Mouse (Mus musculus) liver, adult (tissue): Measurements from ENCODE around the gene Hs6st1.

Experiments
- GATA4 ChIP-seq: IDR thresholded peaks from 2 replicates; pipeline ENCODE4 v1.6.1; 2014; ENCODE audit warnings: mild to moderate bottlenecking, low read length; ENCODE audit not compliant: insufficient replicate concordance

Gene Hs6st1

GRCm38 (mm10) chr1:36129126-36129525 lies 60.9 kb downstream of the Hs6st1 start:
- 0 out of 2 replicates have a peak, but pooled peaks have one; percentile 15 for TF ChIP-seq GATA4

- no peak for TF ChIP-seq GATA4
Observed at GRCm38 (mm10) chr1:36129881-36130280, 61.7 kb downstream of the Hs6st1 start.

GRCm38 (mm10) chr1:36130307-36131035 lies 62.3 kb downstream of the Hs6st1 start:
- TF ChIP-seq GATA4, result peak; percentile 29; the same call in 1 of the 2 replicates

GRCm38 (mm10) chr1:36131154-36131553 lies 63.0 kb downstream of the Hs6st1 start:
- no peak for TF ChIP-seq GATA4

GRCm38 (mm10) chr1:36131766-36132165 lies 63.6 kb downstream of the Hs6st1 start:
- no peak for TF ChIP-seq GATA4

- TF ChIP-seq GATA4, result no peak
Observed at GRCm38 (mm10) chr1:36132211-36132610, 64.0 kb downstream of the Hs6st1 start.

GRCm38 (mm10) chr1:36133041-36133440 lies 64.8 kb downstream of the Hs6st1 start:
- no peak for TF ChIP-seq GATA4

GRCm38 (mm10) chr1:36133647-36134046 lies 65.4 kb downstream of the Hs6st1 start:
- peak; percentile 91 for TF ChIP-seq GATA4

GRCm38 (mm10) chr1:36134584-36134983 lies 66.4 kb downstream of the Hs6st1 start:
- no peak for TF ChIP-seq GATA4

GRCm38 (mm10) chr1:36140311-36140710 lies 72.1 kb downstream of the Hs6st1 start:
- TF ChIP-seq GATA4, result no peak

GRCm38 (mm10) chr1:36145050-36145449 lies 76.8 kb downstream of the Hs6st1 start:
- TF ChIP-seq GATA4, result no peak

GRCm38 (mm10) chr1:36148809-36149208 lies 80.6 kb downstream of the Hs6st1 start:
- no peak for TF ChIP-seq GATA4

GRCm38 (mm10) chr1:36149411-36149810 lies 81.2 kb downstream of the Hs6st1 start:
- no peak for TF ChIP-seq GATA4
